Mouse (Mus musculus) small intestine, adult 2 months (tissue): ENCODE measurements around the gene Pnldc1. TPM values are rescaled to one million over a fixed set of nuclear protein-coding genes. Genes with fewer than 3 reads are reported as not detected.

Source experiments
- H3K27ac ChIP-seq: fragments of 200-500 bp; 2 replicates; pipeline ENCODE4 v1.5.1; 2012; ENCODE audit warnings: low read depth, low read length, control low read depth, inconsistent platforms; ENCODE audit not compliant: insufficient read depth
- H3K27me3 ChIP-seq: fragments of 200-500 bp; 2 replicates; pipeline ENCODE4 v1.6.1; 2012; ENCODE audit warnings: mild to moderate bottlenecking, moderate library complexity, low read length, inconsistent platforms; ENCODE audit not compliant: control insufficient read depth, insufficient read depth
- H3K36me3 ChIP-seq: fragments of 200-500 bp; 2 replicates; pipeline ENCODE4 v1.6.1; 2012; ENCODE audit warnings: mild to moderate bottlenecking, low read length, control low read depth, inconsistent platforms; ENCODE audit not compliant: control insufficient read depth, insufficient read depth
- H3K4me1 ChIP-seq: fragments of 200-500 bp; 2 replicates; pipeline ENCODE4 v1.6.1; 2012; ENCODE audit warnings: low read length, inconsistent platforms, mixed read lengths; ENCODE audit not compliant: control insufficient read depth, insufficient read depth, insufficient read length
- H3K4me3 ChIP-seq: fragments of 200-500 bp; 2 replicates; pipeline ENCODE4 v1.5.1; 2012; ENCODE audit warnings: low read depth, mild to moderate bottlenecking, control low read depth, inconsistent platforms, low read length, moderate library complexity
- CTCF ChIP-seq: fragments of 200-500 bp; IDR thresholded peaks from 2 replicates; pipeline ENCODE4 v1.5.1; 2012; ENCODE audit warnings: low read depth, mild to moderate bottlenecking, control low read depth, inconsistent platforms, low read length, moderate library complexity, mixed read lengths; ENCODE audit not compliant: insufficient replicate concordance, insufficient read length; ENCODE audit errors: extremely low read depth
- POLR2A ChIP-seq: fragments of 200-500 bp; IDR thresholded peaks from 2 replicates; pipeline ENCODE4 v1.6.1; 2012; ENCODE audit warnings: low read depth, mild to moderate bottlenecking, control low read depth, inconsistent platforms, low read length, moderate library complexity
- WGBS: fragments of 180-500 bp; shearing (Covaris S2); methylation state at CpG from one replicate; pipeline ENCODE4 v1.1.7; 2018; 5-methylcytosine and 5-hydroxymethylcytosine counted together
- polyA plus RNA-seq: library from polyadenylated mRNA; depleted of rRNA; stranded (reverse); fragments of >200 nt; gene quantifications from 2 replicates; pipeline ENCODE4 v1.2.3, GENCODE M21; 2012; rRNA removed

The Pnldc1 gene
- polyA plus RNA-seq, 1 experiment, result 0.24 TPM

- 93% methylated on average over 4 of the region's 4 CpGs for WGBS
- TF ChIP-seq CTCF, result no peak
- TF ChIP-seq POLR2A, result no peak
- no peak overlapping the region for H3K27ac ChIP-seq
- H3K27me3 ChIP-seq, result no peaks in the 10 kb centered on the region
- H3K36me3 ChIP-seq, result no peaks in the 10 kb centered on the region
- no peak overlapping the region for H3K4me3 ChIP-seq
- H3K4me1 ChIP-seq, result no peaks in the 10 kb centered on the region
Observed at GRCm38 (mm10) chr17:12844540-12844939, 65.5 kb downstream of the Pnldc1 start.

DNA sequence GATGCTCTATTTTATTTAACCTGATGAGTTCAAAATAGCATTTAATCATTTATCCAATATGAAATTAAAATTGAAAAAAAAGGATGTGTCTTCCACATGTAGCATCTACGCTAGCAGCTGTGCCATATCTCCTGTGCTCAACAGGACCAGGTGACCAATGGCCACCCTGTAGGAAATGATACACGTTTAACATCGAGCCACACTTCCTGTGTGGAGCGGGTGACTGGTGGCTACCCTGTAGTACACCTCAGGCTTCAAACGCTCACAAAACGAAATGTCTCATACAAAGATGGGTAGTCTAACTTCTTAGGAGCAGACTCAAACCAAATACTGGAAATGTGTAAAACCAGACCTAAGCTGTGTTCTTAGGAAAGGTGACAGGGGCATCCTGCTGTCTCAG, 66.2 kb downstream of the Pnldc1 start:
- Histone ChIP-seq H3K36me3 (no peaks in the 10 kb centered on the region), H3K4me1 (no peaks in the 10 kb centered on the region), H3K27me3 (no peaks in the 10 kb centered on the region), H3K4me3 (no peak overlapping the region), H3K27ac (no peak overlapping the region)
- no peak for TF ChIP-seq CTCF
- no peak for TF ChIP-seq POLR2A
- 77% methylated on average over 6 of the region's 6 CpGs for WGBS

GRCm38 (mm10) chr17:12839475-12840267, 70.4 kb downstream of the Pnldc1 start:
- H3K4me3 ChIP-seq, result no peak overlapping the region
- H3K36me3 ChIP-seq, result no peaks in the 10 kb centered on the region
- no peak overlapping the region for H3K27ac ChIP-seq
- 65% methylated on average over 10 of the region's 10 CpGs for WGBS
- H3K4me1 ChIP-seq, result no peaks in the 10 kb centered on the region
- H3K27me3 ChIP-seq, result no peaks in the 10 kb centered on the region
- TF ChIP-seq CTCF (no peak), POLR2A (no peak)

Other genes starting within 250 kb of the Pnldc1 start
- 32.1 and 46.4 TPM in 2 replicates for gene Slc22a1, start 234.4 kb downstream of the Pnldc1 start, polyA plus RNA-seq
- 8.3 and 19.7 TPM in 2 replicates for gene Igf2r, start 140.6 kb downstream of the Pnldc1 start, polyA plus RNA-seq
- gene Mas1, start 42.1 kb downstream of the Pnldc1 start, polyA plus RNA-seq, result not detected in 2 replicates
- gene Mrgprh, start 34.2 kb downstream of the Pnldc1 start, polyA plus RNA-seq, result not detected in 2 replicates
- gene Tcp1, start 5.5 kb upstream of the Pnldc1 start, polyA plus RNA-seq, result 9.8 and 19.5 TPM in 2 replicates
- 16.7 and 19.4 TPM in 2 replicates for gene Mrpl18, start 6.1 kb upstream of the Pnldc1 start, polyA plus RNA-seq
- gene Acat3, start 30.4 kb upstream of the Pnldc1 start, polyA plus RNA-seq, result 0.38 TPM in 1 of 2 replicates, not detected in the other
- 5.3 and 7.9 TPM in 2 replicates for gene Acat2, start 50.5 kb upstream of the Pnldc1 start, polyA plus RNA-seq
- gene Wtap, start 83.9 kb upstream of the Pnldc1 start, polyA plus RNA-seq, result 4.5 and 11.0 TPM in 2 replicates
- gene Sod2, start 96.6 kb upstream of the Pnldc1 start, polyA plus RNA-seq, result 511 and 521 TPM in 2 replicates
- gene Gpr31b, start 142.1 kb upstream of the Pnldc1 start, polyA plus RNA-seq, result 0.76 and 1.1 TPM in 2 replicates
- not detected in 2 replicates for gene Tcp10b, start 150.9 kb upstream of the Pnldc1 start, polyA plus RNA-seq
- gene Unc93a, start 221.6 kb upstream of the Pnldc1 start, polyA plus RNA-seq, result 0.77 and 15.8 TPM in 2 replicates